Mouse (Mus musculus) CH12.LX (cell line): ENCODE data around the gene Marc2. TPM values are rescaled to one million over a fixed set of nuclear protein-coding genes. Genes with fewer than 3 reads are reported as not detected.

Source experiments
- DNase-seq: peaks from one replicate; pipeline ENCODE4 v3.0.0-alpha.2; 2013; ENCODE audit errors: extremely low read depth
- H3K27ac ChIP-seq: 2 replicates; pipeline ENCODE4 v1.5.1; 2012; ENCODE audit warnings: low read depth, mild to moderate bottlenecking, control low read depth, moderate library complexity; ENCODE audit not compliant: insufficient read depth
- H3K27me3 ChIP-seq: replicated peaks from 2 replicates; pipeline ENCODE3; 2012; ENCODE audit warnings: inconsistent platforms
- H3K36me3 ChIP-seq, 2 experiments: replicated peaks in 1 of 2; 2 replicates each; pipeline versions ENCODE3 to v1.6.1; 2012; ENCODE audit warnings: inconsistent platforms in 1 of 2, low read length in 1 of 2, mild to moderate bottlenecking in 1 of 2, mixed read lengths in 1 of 2, moderate library complexity in 1 of 2; ENCODE audit not compliant: control insufficient read depth in 1 of 2, insufficient read depth in 1 of 2
- H3K4me1 ChIP-seq, 2 experiments: 2 replicates each; pipeline ENCODE4 v1.6.1; 2012; ENCODE audit warnings: inconsistent platforms in 1 of 2, moderate library complexity in 1 of 2; ENCODE audit not compliant: insufficient read depth in 2 of 2, control insufficient read depth in 1 of 2
- H3K4me2 ChIP-seq: 2 replicates; pipeline ENCODE4 v1.6.1; 2012; ENCODE audit warnings: low read depth, mild to moderate bottlenecking, control low read depth; ENCODE audit not compliant: poor library complexity, insufficient read depth, severe bottlenecking
- H3K4me3 ChIP-seq, 3 experiments: fragments of 150-350 bp in 1 of 3; sonication (generic) in 1 of 3; replicated peaks in 1 of 3; 2 replicates each; pipeline versions ENCODE3 to v1.5.1; 2011 to 2012; ENCODE audit warnings: low read depth in 2 of 3, low read length in 2 of 3, mild to moderate bottlenecking in 2 of 3, moderate library complexity in 2 of 3, control low read depth in 1 of 3, improper control_type of control experiment in 1 of 3, inconsistent platforms in 1 of 3, mixed read lengths in 1 of 3; ENCODE audit not compliant: poor library complexity in 1 of 3
- H3K79me2 ChIP-seq: replicated peaks from 2 replicates; pipeline ENCODE4 v1.6.1; 2012; ENCODE audit warnings: mild to moderate bottlenecking, moderate library complexity; ENCODE audit not compliant: control insufficient read depth, poor library complexity, insufficient read depth, severe bottlenecking; ENCODE audit errors: extremely low read depth
- H3K9ac ChIP-seq: 2 replicates; pipeline ENCODE4 v1.6.1; 2012; ENCODE audit warnings: low read depth, mild to moderate bottlenecking, control low read depth, moderate library complexity; ENCODE audit not compliant: insufficient read depth
- H3K9me3 ChIP-seq: replicated peaks from 2 replicates; pipeline ENCODE3; 2012; ENCODE audit warnings: low read length, inconsistent platforms, mixed read lengths
- BHLHE40 ChIP-seq: IDR thresholded peaks from 2 replicates; pipeline ENCODE4 v1.6.1; 2011; ENCODE audit warnings: mild to moderate bottlenecking, low read depth, low read length, improper control_type of control experiment
- CHD2 ChIP-seq: IDR thresholded peaks from 2 replicates; pipeline ENCODE4 v1.6.1; 2011; ENCODE audit warnings: low read length, improper control_type of control experiment
- CTCF ChIP-seq, 2 experiments: IDR thresholded peaks in 1 of 2; conservative IDR thresholded peaks in 1 of 2; 2 replicates each; pipeline ENCODE4 v1.5.1; 2011 to 2012; ENCODE audit warnings: low read depth in 2 of 2, low read length in 2 of 2, improper control_type of control experiment in 1 of 2, inconsistent platforms in 1 of 2, mild to moderate bottlenecking in 1 of 2, moderate library complexity in 1 of 2
- EP300 ChIP-seq: IDR thresholded peaks from 2 replicates; pipeline ENCODE4 v1.6.1; 2011; ENCODE audit warnings: low read length, improper control_type of control experiment
- ETS1 ChIP-seq: conservative IDR thresholded peaks from 2 replicates; pipeline ENCODE4 v1.6.1; 2012; ENCODE audit warnings: low read depth, mild to moderate bottlenecking, inconsistent platforms, low read length, improper control_type of control experiment, moderate library complexity
- JUN ChIP-seq: IDR thresholded peaks from 2 replicates; pipeline ENCODE4 v1.6.1; 2011; ENCODE audit warnings: low read depth, mild to moderate bottlenecking, low read length, improper control_type of control experiment, moderate library complexity; ENCODE audit not compliant: insufficient read depth
- JUND ChIP-seq: conservative IDR thresholded peaks from 2 replicates; pipeline ENCODE4 v1.6.1; 2011; ENCODE audit warnings: low read depth, low read length, improper control_type of control experiment
- MAFK ChIP-seq: IDR thresholded peaks from 2 replicates; pipeline ENCODE4 v1.6.1; 2011; ENCODE audit warnings: low read length, improper control_type of control experiment; ENCODE audit not compliant: insufficient replicate concordance
- MAX ChIP-seq: IDR thresholded peaks from 2 replicates; pipeline ENCODE4 v1.6.1; 2011; ENCODE audit warnings: low read length, improper control_type of control experiment
- MAZ ChIP-seq: IDR thresholded peaks from 2 replicates; pipeline ENCODE4 v1.6.1; 2012; ENCODE audit warnings: low read depth, mild to moderate bottlenecking, inconsistent platforms, low read length, improper control_type of control experiment, moderate library complexity
- MEF2A ChIP-seq: IDR thresholded peaks from 2 replicates; pipeline ENCODE4 v1.6.1; 2014; ENCODE audit warnings: low read depth, mild to moderate bottlenecking, inconsistent platforms, low read length, improper control_type of control experiment, borderline replicate concordance
- MXI1 ChIP-seq: IDR thresholded peaks from 2 replicates; pipeline ENCODE4 v1.6.1; 2011; ENCODE audit warnings: mild to moderate bottlenecking, low read depth, low read length, improper control_type of control experiment
- NRF1 ChIP-seq: IDR thresholded peaks from 2 replicates; pipeline ENCODE4 v1.6.1; 2014; ENCODE audit warnings: low read depth, mild to moderate bottlenecking, inconsistent platforms, low read length, improper control_type of control experiment, moderate library complexity
- POLR2A ChIP-seq: IDR thresholded peaks from 2 replicates; pipeline ENCODE4 v1.6.1; 2011; ENCODE audit warnings: low read depth, mild to moderate bottlenecking, improper control_type of control experiment, low read length
- RAD21 ChIP-seq: IDR thresholded peaks from 2 replicates; pipeline ENCODE4 v1.6.1; 2011; ENCODE audit warnings: low read depth, mild to moderate bottlenecking, low read length, improper control_type of control experiment, moderate library complexity
- RCOR1 ChIP-seq: conservative IDR thresholded peaks from 2 replicates; pipeline ENCODE4 v1.6.1; 2012; ENCODE audit warnings: low read depth, mild to moderate bottlenecking, inconsistent platforms, low read length, improper control_type of control experiment
- SMC3 ChIP-seq: IDR thresholded peaks from 2 replicates; pipeline ENCODE4 v1.6.1; 2011; ENCODE audit warnings: low read depth, low read length, improper control_type of control experiment
- TBP ChIP-seq: conservative IDR thresholded peaks from 2 replicates; pipeline ENCODE4 v1.6.1; 2011; ENCODE audit warnings: low read depth, low read length, improper control_type of control experiment
- TCF12 ChIP-seq: IDR thresholded peaks from 2 replicates; pipeline ENCODE4 v1.6.1; 2014; ENCODE audit warnings: low read depth, mild to moderate bottlenecking, inconsistent platforms, low read length, improper control_type of control experiment
- UBTF ChIP-seq: IDR thresholded peaks from 2 replicates; pipeline ENCODE4 v1.6.1; 2012; ENCODE audit warnings: low read depth, mild to moderate bottlenecking, inconsistent platforms, low read length, improper control_type of control experiment, moderate library complexity
- ZNF384 ChIP-seq: IDR thresholded peaks from 2 replicates; pipeline ENCODE4 v1.6.1; 2012; ENCODE audit warnings: low read depth, low read length, improper control_type of control experiment, inconsistent platforms
- dilution Hi-C: fragments of 300-500 bp; cut with MboI; formaldehyde crosslinking; loops from 2 replicates; pipeline ENCODE4 v1.14.3; 2020; ENCODE audit warnings: low sequenced_read_pairs; ENCODE audit not compliant: extremely low pct_unique_long_range_greater_than_20kb, extremely low pct_ligation_motif_present
- in situ Hi-C: fragments of 300-500 bp; cut with MboI; formaldehyde crosslinking; loops from 3 replicates; pipeline ENCODE4 v1.14.3; 2019; ENCODE audit warnings: low sequenced_read_pairs, low pct_ligation_motif_present, low pct_unique_long_range_greater_than_20kb, mixed read lengths
- polyA plus RNA-seq: library from polyadenylated mRNA; unstranded; fragments of >175 nt; gene quantifications from 2 replicates; pipeline ENCODE4 v1.2.1, GENCODE M21; 2012; ENCODE audit warnings: low read depth; ENCODE audit not compliant: insufficient read length
- total RNA-seq, 2 experiments: library from RNA; depleted of rRNA; stranded (reverse); fragments of 300-350 nt in 1 of 2; fragments of >200 nt in 1 of 2; gene quantifications; 2 replicates each; pipeline ENCODE4 v1.2.3; 2012 to 2014

Marc2 gene
- total and polyA plus RNA-seq, 3 experiments, result 55.0 to 129 (median 63.5) TPM

- TF ChIP-seq BHLHE40 (no peak), JUN (no peak), UBTF (no peak), SMC3 (peak; percentile 70), MEF2A (no peak), MAZ (peak; percentile 67; the same call in 1 of the 2 replicates), RCOR1 (no peak), ETS1 (no peak), TCF12 (no peak), POLR2A (no peak)
Measured at GRCm38 (mm10) chr1:184853339-184853738, 7.1 kb upstream of the Marc2 start (continued).

GRCm38 (mm10) chr1:184851741-184852618 is 5.7 kb upstream of the Marc2 start:
- no peaks in the 10 kb centered on the region for H3K79me2 ChIP-seq
- H3K36me3 ChIP-seq, result no peaks in the 10 kb centered on the region
- no peaks in the 10 kb centered on the region for H3K27me3 ChIP-seq
- H3K4me3 ChIP-seq, result no peak overlapping the region
- no peak overlapping the region for H3K9ac ChIP-seq
- H3K27ac ChIP-seq, result no peak overlapping the region
- H3K4me2 ChIP-seq, result peak overlapping the region; percentile 6; the same call in 1 of the 2 replicates
- DNase-seq, result peak; percentile 45
- H3K4me1 ChIP-seq, result peaks cover 3 to 10% of the 10 kb centered on the region in 2 experiments; a peak in 2 of 4 replicates
- TF ChIP-seq CHD2 (no peak), TBP (no peak), MXI1 (no peak), MEF2A (no peak), MAFK (no peak), MAX (peak; percentile 64), CTCF (conservative IDR thresholded peaks at IDR 0.05 in 1 of 2, IDR thresholded peaks at IDR 0.05 in 1 of 2; ENCODE audit: low read depth in 2 of 2, low read length in 2 of 2) (peak in 1 of 2 experiments; percentile 66; a peak in 2 of 4 replicates), JUND (no peak), SMC3 (peak; percentile 52), NRF1 (0 out of 2 replicates have a peak, but pooled peaks have one; percentile 13), ZNF384 (no peak), BHLHE40 (peak; percentile 80), EP300 (no peak), RAD21 (peak; percentile 17)
- in situ Hi-C loops, result no loop called here
- dilution Hi-C loops, result no loop called here
- H3K9me3 ChIP-seq, result no peaks in the 10 kb centered on the region
